Mouse (Mus musculus): ENCODE results near the gene Tmem221.

DNA sequence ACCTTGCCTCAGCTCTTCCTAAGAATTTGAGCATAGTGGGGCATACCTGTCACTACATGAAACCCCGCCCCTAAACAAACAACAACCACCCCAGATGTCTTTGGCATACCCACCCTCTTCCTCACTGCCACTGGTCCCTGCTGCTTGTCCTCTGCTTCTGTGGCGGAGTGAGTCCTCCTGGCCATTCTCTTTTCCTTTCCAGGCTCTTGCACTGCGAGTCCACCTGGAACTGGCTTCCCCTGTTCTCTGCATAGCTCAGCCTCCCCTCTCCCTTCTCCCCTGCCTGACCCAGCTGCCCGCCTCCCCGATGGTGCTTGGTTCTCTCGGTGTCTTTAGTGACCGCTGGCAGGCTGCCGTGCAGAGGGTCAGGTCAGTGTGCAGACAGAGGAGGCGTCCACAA lies 14.9 kb downstream of the Tmem221 start:
- TF ChIP-seq POLR2A (IDR thresholded peaks at IDR 0.05; ENCODE audit: borderline replicate concordance, extremely low read depth, low read depth, low read length) (no peak), CTCF (IDR thresholded peaks at IDR 0.05; ENCODE audit: insufficient read depth, low read length) (no peak)

Data from lung, adult 2 months (tissue).